Mouse (Mus musculus) intestine, postnatal 0 days (tissue): ENCODE data around the gene Inafm2. TPM values are rescaled to one million over a fixed set of nuclear protein-coding genes. Genes with fewer than 3 reads are reported as not detected.

ENCODE experiments used
- ATAC-seq: fragments of 200-750 bp; cut with Nextera tagmentation; 2 replicates; pipeline ENCODE4 v1.8.0; 2017; ENCODE audit warnings: mild to moderate bottlenecking, moderate TSS enrichment, moderate library complexity
- H3K27ac ChIP-seq: fragments of 300-500 bp; sonication (generic); 2 replicates; pipeline ENCODE4 v1.5.1; 2014; ENCODE audit warnings: mild to moderate bottlenecking, low read depth, low read length, moderate library complexity
- H3K27me3 ChIP-seq: fragments of 300-500 bp; sonication (generic); replicated peaks from 2 replicates; pipeline ENCODE4 v1.6.1; 2014; ENCODE audit warnings: low read length, mixed read lengths; ENCODE audit not compliant: control insufficient read depth, insufficient read depth
- H3K36me3 ChIP-seq: fragments of 300-500 bp; sonication (generic); 2 replicates; pipeline ENCODE4 v1.6.1; 2014; ENCODE audit warnings: mild to moderate bottlenecking, moderate library complexity; ENCODE audit not compliant: control insufficient read depth, insufficient read depth
- H3K4me1 ChIP-seq: fragments of 300-500 bp; sonication (generic); replicated peaks from 2 replicates; pipeline ENCODE4 v1.6.1; 2014; ENCODE audit warnings: antibody characterized with exemption, low read length, mixed read lengths; ENCODE audit not compliant: control insufficient read depth, insufficient read depth
- H3K4me2 ChIP-seq: fragments of 300-500 bp; sonication (generic); replicated peaks from 2 replicates; pipeline ENCODE4 v1.6.1; 2014; ENCODE audit warnings: low read depth, mild to moderate bottlenecking, moderate library complexity
- H3K4me3 ChIP-seq: fragments of 300-500 bp; sonication (generic); 2 replicates; pipeline ENCODE4 v1.5.1; 2014; ENCODE audit warnings: low read depth, low read length
- H3K9ac ChIP-seq: fragments of 300-500 bp; sonication (generic); 2 replicates; pipeline ENCODE4 v1.6.1; 2014; ENCODE audit warnings: mild to moderate bottlenecking, low read depth, low read length
- H3K9me3 ChIP-seq: fragments of 300-500 bp; sonication (generic); 2 replicates; pipeline ENCODE4 v1.6.1; 2016; ENCODE audit warnings: mixed run types; ENCODE audit not compliant: control insufficient read depth
- CTCF ChIP-seq: sonication (generic); IDR thresholded peaks from 2 replicates; pipeline ENCODE4 v1.5.1; 2016; ENCODE audit warnings: low read depth, mild to moderate bottlenecking, control low read depth, antibody characterized with exemption, moderate library complexity
- WGBS: fragments of 180-500 bp; shearing (Covaris S2); extraction: QIAGEN DNeasy Blood & Tissue Kit; methylation state at CpG from one replicate; pipeline ENCODE4 v1.1.7; 2014; 5-methylcytosine and 5-hydroxymethylcytosine counted together
- polyA plus RNA-seq: library from polyadenylated mRNA; unstranded; fragments of >200 nt; fragmentation: Nextera tagmentation; extraction: Ambion mirVana; gene quantifications from 2 replicates; pipeline ENCODE4 v1.2.1, GENCODE M21; 2015

Gene Inafm2
- polyA plus RNA-seq, 1 experiment from 2014 or later = 24.7 TPM

- H3K4me2 ChIP-seq = peak overlapping the region; percentile 60
- 0 out of 2 replicates have a peak overlapping the region, but pooled peaks have one; percentile 12 for H3K4me3 ChIP-seq
- H3K27ac ChIP-seq = no peak overlapping the region
- ATAC-seq = no peak
- no peaks in the 10 kb centered on the region for H3K9me3 ChIP-seq
- 63% methylated on average over 12 of the region's 12 CpGs for WGBS
- TF ChIP-seq CTCF = no peak
- 0 out of 2 replicates have a peak overlapping the region, but pooled peaks have one; percentile 11 for H3K9ac ChIP-seq
- H3K36me3 ChIP-seq = no peaks in the 10 kb centered on the region
- H3K27me3 ChIP-seq = 0 out of 2 replicates have a peak, but pooled peaks cover 3% of the 10 kb centered on the region
- no peaks in the 10 kb centered on the region; the same call in 1 of the 2 replicates for H3K4me1 ChIP-seq
These were observed 44.6 kb downstream of the Inafm2 start for GRCm38 (mm10) chr2:118790221-118790550.

GRCm38 (mm10) chr2:118790551-118791525 is 45.3 kb downstream of the Inafm2 start:
- peak; percentile 65 for ATAC-seq
- peak; percentile 86 for TF ChIP-seq CTCF
- 0 out of 2 replicates have a peak overlapping the region, but pooled peaks have one; percentile 11 for H3K9ac ChIP-seq
- H3K4me2 ChIP-seq = peak overlapping the region; percentile 60
- H3K27ac ChIP-seq = peak overlapping the region; percentile 21
- WGBS = 22% methylated on average over 44 of the region's 44 CpGs
- no peaks in the 10 kb centered on the region for H3K9me3 ChIP-seq
- H3K4me1 ChIP-seq = no peaks in the 10 kb centered on the region; the same call in 1 of the 2 replicates
- peak overlapping the region; percentile 12; the same call in 1 of the 2 replicates for H3K4me3 ChIP-seq
- H3K27me3 ChIP-seq = 0 out of 2 replicates have a peak, but pooled peaks cover 3% of the 10 kb centered on the region
- H3K36me3 ChIP-seq = no peaks in the 10 kb centered on the region

DNA sequence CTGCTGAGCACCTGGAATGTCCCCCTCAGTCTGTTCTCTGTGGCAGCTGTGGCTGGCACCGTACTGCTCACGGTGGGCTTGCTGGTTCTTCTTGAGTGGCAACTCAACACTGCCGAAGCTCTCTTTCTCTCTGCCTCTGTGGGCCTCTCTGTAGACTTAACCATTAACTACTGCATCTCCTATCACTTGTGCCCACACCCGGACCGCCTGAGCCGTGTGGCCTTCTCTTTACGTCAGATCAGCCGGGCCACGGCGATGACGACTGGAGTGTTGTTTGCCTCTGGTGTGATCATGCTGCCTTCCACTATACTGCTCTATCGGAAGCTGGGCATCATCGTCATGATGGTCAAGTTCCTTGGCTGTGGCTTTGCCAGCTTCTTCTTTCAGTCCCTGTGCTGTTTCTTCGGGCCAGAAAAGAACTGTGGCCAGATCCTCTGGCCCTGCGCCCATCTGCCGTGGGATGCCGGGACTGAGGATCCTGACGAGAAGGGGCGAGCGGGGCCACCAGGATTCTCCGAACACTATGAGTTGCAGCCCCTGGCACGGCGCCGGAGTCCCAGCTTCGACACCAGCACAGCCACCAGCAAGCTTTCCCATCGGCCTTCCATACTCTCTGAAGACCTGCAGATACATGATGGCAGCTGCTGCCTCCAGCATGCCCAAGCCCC is 46.2 kb downstream of the Inafm2 start:
- WGBS = 77% methylated on average over 26 of the region's 26 CpGs
- H3K9ac ChIP-seq = no peak overlapping the region
- TF ChIP-seq CTCF = no peak
- no peaks in the 10 kb centered on the region; the same call in 1 of the 2 replicates for H3K4me1 ChIP-seq
- ATAC-seq = peak; percentile 57
- 0 out of 2 replicates have a peak, but pooled peaks cover 3% of the 10 kb centered on the region for H3K27me3 ChIP-seq
- no peaks in the 10 kb centered on the region for H3K9me3 ChIP-seq
- H3K4me2 ChIP-seq = peak overlapping the region; percentile 60; the same call in 1 of the 2 replicates
- H3K4me3 ChIP-seq = no peak overlapping the region
- peak overlapping the region; percentile 21; the same call in 1 of the 2 replicates for H3K27ac ChIP-seq
- no peaks in the 10 kb centered on the region for H3K36me3 ChIP-seq

GRCm38 (mm10) chr2:118792259-118792613 is 46.7 kb downstream of the Inafm2 start:
- Histone ChIP-seq H3K9me3 (no peaks in the 10 kb centered on the region), H3K9ac (no peak overlapping the region), H3K4me2 (no peak overlapping the region), H3K4me1 (no peaks in the 10 kb centered on the region; the same call in 1 of the 2 replicates), H3K27ac (no peak overlapping the region), H3K4me3 (no peak overlapping the region), H3K36me3 (no peaks in the 10 kb centered on the region), H3K27me3 (0 out of 2 replicates have a peak, but pooled peaks cover 3% of the 10 kb centered on the region)
- ATAC-seq = no peak
- 79% methylated on average over 4 of the region's 4 CpGs for WGBS
- TF ChIP-seq CTCF = no peak

DNA sequence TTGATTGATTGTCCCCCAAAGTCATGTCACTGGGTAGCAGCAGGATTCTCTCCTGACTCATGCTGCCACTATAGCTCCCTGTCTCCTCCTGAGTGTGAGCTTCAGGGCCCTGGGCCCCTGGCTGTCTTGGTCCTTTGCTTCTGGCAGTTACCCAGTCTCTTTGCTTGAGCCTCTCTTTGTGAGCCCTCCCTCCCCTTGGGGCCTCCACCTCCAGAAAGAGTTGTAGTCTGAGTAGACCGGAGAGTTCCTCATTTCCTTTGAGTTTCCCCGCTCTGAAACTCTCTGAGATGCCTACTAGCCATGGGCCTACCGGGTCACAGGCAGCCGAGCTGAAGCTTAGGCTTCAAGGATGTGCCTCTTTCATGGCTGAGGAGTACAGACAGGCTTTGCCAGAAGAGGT is 48.1 kb downstream of the Inafm2 start:
- H3K4me3 ChIP-seq = no peak overlapping the region
- no peak overlapping the region for H3K27ac ChIP-seq
- H3K9ac ChIP-seq = no peak overlapping the region
- no peak overlapping the region for H3K4me2 ChIP-seq
- no peaks in the 10 kb centered on the region for H3K9me3 ChIP-seq
- no peak for ATAC-seq
- 0 out of 2 replicates have a peak, but pooled peaks cover 3% of the 10 kb centered on the region for H3K27me3 ChIP-seq
- 86% methylated on average over 4 of the region's 4 CpGs for WGBS
- H3K36me3 ChIP-seq = no peaks in the 10 kb centered on the region
- TF ChIP-seq CTCF = no peak
- no peaks in the 10 kb centered on the region; the same call in 1 of the 2 replicates for H3K4me1 ChIP-seq

Other genes with a start within 250 kb of the Inafm2 start
- gene Bmf, start 196.1 kb upstream of the Inafm2 start, polyA plus RNA-seq = 1.4 and 1.7 TPM in 2 replicates
- 8.9 and 9.9 TPM in 2 replicates for gene Bub1b, start 147.5 kb upstream of the Inafm2 start, polyA plus RNA-seq
- gene Pak6, start 82.5 kb upstream of the Inafm2 start, polyA plus RNA-seq = 0.90 and 1.4 TPM in 2 replicates
- 0.63 and 0.65 TPM in 2 replicates for gene Ankrd63, start 41.8 kb upstream of the Inafm2 start, polyA plus RNA-seq
- 0.59 and 0.76 TPM in 2 replicates for gene Plcb2, start 17.3 kb upstream of the Inafm2 start, polyA plus RNA-seq
- 0.77 and 1.2 TPM in 2 replicates for gene Ccdc9b, start 16.9 kb downstream of the Inafm2 start, polyA plus RNA-seq
- 66.7 and 88.7 TPM in 2 replicates for gene Phgr1, start 27.0 kb downstream of the Inafm2 start, polyA plus RNA-seq
- gene Disp2, start 34.0 kb downstream of the Inafm2 start, polyA plus RNA-seq = 2.5 and 3.1 TPM in 2 replicates
- gene Knstrn, start 68.2 kb downstream of the Inafm2 start, polyA plus RNA-seq = 21.9 and 26.4 TPM in 2 replicates
- 13.4 and 14.2 TPM in 2 replicates for gene Ivd, start 116.2 kb downstream of the Inafm2 start, polyA plus RNA-seq
- gene Bahd1, start 154.6 kb downstream of the Inafm2 start, polyA plus RNA-seq = 6.1 and 8.9 TPM in 2 replicates
- 6.7 and 7.4 TPM in 2 replicates for gene Chst14, start 180.7 kb downstream of the Inafm2 start, polyA plus RNA-seq